In the genomic region with DNA sequence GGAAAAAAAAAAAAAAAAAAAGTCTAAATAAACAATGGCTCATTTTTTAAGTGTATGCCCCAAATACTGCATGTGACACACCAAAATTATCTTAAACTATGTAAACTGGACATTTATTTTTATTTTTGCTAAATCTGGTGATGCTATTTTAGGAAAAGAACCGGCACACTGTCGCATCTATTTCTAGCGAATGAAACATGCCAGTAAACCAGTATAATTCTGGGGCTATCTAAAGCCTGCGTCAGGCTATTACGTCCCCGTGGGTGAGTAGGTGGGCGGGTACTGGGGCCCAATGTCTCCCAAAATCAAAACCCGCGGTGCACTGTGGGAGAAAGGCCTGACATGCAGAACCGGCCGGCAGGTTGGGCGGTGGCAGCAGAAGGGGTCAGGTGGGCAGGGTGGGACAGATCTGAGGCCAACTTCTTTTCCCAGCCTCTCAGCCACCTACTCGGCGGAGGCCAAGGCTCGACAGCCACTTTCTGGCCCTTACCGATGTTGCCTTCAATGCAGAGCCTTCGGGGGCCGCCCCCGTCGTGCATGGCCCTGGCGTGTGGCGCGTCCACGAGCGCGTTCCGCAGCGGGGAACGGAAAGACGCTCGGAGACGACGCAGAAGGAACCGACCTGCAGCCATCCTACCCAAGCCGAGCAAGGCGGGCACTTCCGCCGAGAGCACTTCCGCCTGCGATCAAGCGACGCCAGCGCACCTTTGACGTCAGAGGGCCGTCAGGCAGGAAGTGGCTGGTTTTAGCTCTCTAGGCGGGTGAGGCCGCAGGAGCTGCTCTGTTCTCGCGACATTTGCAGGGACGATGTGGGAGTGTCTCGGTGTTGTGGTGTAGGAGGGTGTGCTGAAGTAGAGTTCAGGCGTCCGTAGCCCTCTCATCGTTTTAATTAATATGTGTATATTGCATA, we compare ENCODE assay signal across 1 mouse cellular context.
TF ChIP-seq lines count a peak whose summit lies in the region.

Dguok (minus strand) TSS at position 712 of the 910 bp plus-strand sequence.

TF ChIP-seq in myocyte, 11 proteins besides CTCF, POLR2A, EP300 and RAD21 (continued from another document):
- no peak for TF ChIP-seq TCF3 (IDR thresholded peaks at IDR 0.05; ENCODE audit: insufficient read length, low read depth)
- peak; percentile 87 for TF ChIP-seq SRF (IDR thresholded peaks at IDR 0.05; ENCODE audit: control insufficient read depth, insufficient read length, low read depth)
TF ChIP-seq in myocyte: peak in this region for 5.
